Mouse (Mus musculus): Measurements from ENCODE around the gene Ppp1r3f. TPM values are rescaled to one million over a fixed set of nuclear protein-coding genes. Genes with fewer than 3 reads are reported as not detected.

Ppp1r3f gene
- total RNA-seq, 2 experiments from 2014 or later: 0.09 to 0.55 TPM

- ATAC-seq (ENCODE audit: poor library complexity, severe bottlenecking): peak; percentile 80
These were observed 11.0 kb downstream of the Ppp1r3f start for GRCm38 (mm10) chrX:7563076-7563475.

DNA sequence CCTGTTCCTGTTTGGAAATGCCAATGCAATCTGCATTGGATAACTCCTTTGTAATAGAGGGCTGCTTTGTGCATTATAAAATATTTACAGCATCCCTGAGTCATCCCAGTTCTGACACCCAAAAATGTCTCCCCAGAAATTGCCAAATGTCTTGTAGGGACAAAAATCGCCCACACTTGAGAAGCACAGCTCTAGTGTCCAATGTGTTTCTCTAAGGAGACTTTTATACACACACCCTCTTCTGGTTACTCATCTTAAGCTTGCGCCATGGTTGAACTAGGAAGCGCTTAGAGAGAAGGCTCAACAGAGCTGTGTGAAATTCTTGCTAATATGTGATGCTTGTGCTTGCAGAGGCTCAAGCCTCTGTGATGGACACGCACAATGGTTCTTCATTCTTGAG lies 20.6 kb downstream of the Ppp1r3f start:
- no peak for ATAC-seq (ENCODE audit: poor library complexity, severe bottlenecking)

GRCm38 (mm10) chrX:7524961-7525360 lies 49.1 kb downstream of the Ppp1r3f start:
- no peak for ATAC-seq (ENCODE audit: poor library complexity, severe bottlenecking)

Other genes with a start within 250 kb of the Ppp1r3f start
- gene Usp27x, start 198.5 kb downstream of the Ppp1r3f start, total RNA-seq (2015): 0.09 and 0.48 TPM in 2 replicates
- gene Usp27x, start 198.5 kb downstream of the Ppp1r3f start, total RNA-seq (2017): 0.11 and 0.53 TPM in 2 replicates
- 0.41 TPM in 1 of 2 replicates, not detected in the other for gene Foxp3, start 639 bp downstream of the Ppp1r3f start, total RNA-seq (2015)
- 0.49 and 0.66 TPM in 2 replicates for gene Foxp3, start 639 bp downstream of the Ppp1r3f start, total RNA-seq (2017)
- 9.5 and 12.3 TPM in 2 replicates for gene Ccdc22, start 31.2 kb upstream of the Ppp1r3f start, total RNA-seq (2015)
- 20.2 and 26.4 TPM in 2 replicates for gene Ccdc22, start 31.2 kb upstream of the Ppp1r3f start, total RNA-seq (2017)
- 0.40 and 0.59 TPM in 2 replicates for gene Cacna1f, start 32.8 kb upstream of the Ppp1r3f start, total RNA-seq (2015)
- gene Cacna1f, start 32.8 kb upstream of the Ppp1r3f start, total RNA-seq (2017): 0.07 and 0.37 TPM in 2 replicates
- 0.50 and 1.5 TPM in 2 replicates for gene Syp, start 64.2 kb upstream of the Ppp1r3f start, total RNA-seq (2015)
- 1.2 and 3.7 TPM in 2 replicates for gene Syp, start 64.2 kb upstream of the Ppp1r3f start, total RNA-seq (2017)
- 7.0 and 8.7 TPM in 2 replicates for gene Prickle3, start 83.0 kb upstream of the Ppp1r3f start, total RNA-seq (2015)
- gene Prickle3, start 83.0 kb upstream of the Ppp1r3f start, total RNA-seq (2017): 7.9 and 9.3 TPM in 2 replicates
- 987 and 1,037 TPM in 2 replicates for gene Plp2, start 97.1 kb upstream of the Ppp1r3f start, total RNA-seq (2015)
- gene Plp2, start 97.1 kb upstream of the Ppp1r3f start, total RNA-seq (2017): 267 and 300 TPM in 2 replicates
- gene Magix, start 107.0 kb upstream of the Ppp1r3f start, total RNA-seq (2015): not detected in 2 replicates
- gene Magix, start 107.0 kb upstream of the Ppp1r3f start, total RNA-seq (2017): 0.18 TPM in 1 of 2 replicates, not detected in the other
- 24.8 and 25.7 TPM in 2 replicates for gene Gpkow, start 122.8 kb upstream of the Ppp1r3f start, total RNA-seq (2015)
- 24.2 and 25.7 TPM in 2 replicates for gene Gpkow, start 122.8 kb upstream of the Ppp1r3f start, total RNA-seq (2017)
- gene Wdr45, start 140.1 kb upstream of the Ppp1r3f start, total RNA-seq (2015): 25.6 and 38.7 TPM in 2 replicates
- gene Wdr45, start 140.1 kb upstream of the Ppp1r3f start, total RNA-seq (2017): 13.4 and 18.9 TPM in 2 replicates
- gene Gm45208, start 148.0 kb upstream of the Ppp1r3f start, total RNA-seq (2015): not detected in 2 replicates
- gene Gm45208, start 148.0 kb upstream of the Ppp1r3f start, total RNA-seq (2017): not detected in 2 replicates
- 7.8 and 20.6 TPM in 2 replicates for gene Praf2, start 154.2 kb upstream of the Ppp1r3f start, total RNA-seq (2015)
- gene Praf2, start 154.2 kb upstream of the Ppp1r3f start, total RNA-seq (2017): 5.4 and 5.8 TPM in 2 replicates
- gene Ccdc120, start 176.6 kb upstream of the Ppp1r3f start, total RNA-seq (2015): not detected in 2 replicates
- not detected in 2 replicates for gene Ccdc120, start 176.6 kb upstream of the Ppp1r3f start, total RNA-seq (2017)
- 45.9 and 54.6 TPM in 2 replicates for gene Tfe3, start 188.3 kb upstream of the Ppp1r3f start, total RNA-seq (2015)
- 22.3 and 39.4 TPM in 2 replicates for gene Tfe3, start 188.3 kb upstream of the Ppp1r3f start, total RNA-seq (2017)
- 39.5 and 55.4 TPM in 2 replicates for gene Gripap1, start 215.5 kb upstream of the Ppp1r3f start, total RNA-seq (2015)
- 70.5 and 81.9 TPM in 2 replicates for gene Gripap1, start 215.5 kb upstream of the Ppp1r3f start, total RNA-seq (2017)
- gene Kcnd1, start 248.0 kb upstream of the Ppp1r3f start, total RNA-seq (2015): 0.39 and 0.49 TPM in 2 replicates
- gene Kcnd1, start 248.0 kb upstream of the Ppp1r3f start, total RNA-seq (2017): 0.20 and 0.29 TPM in 2 replicates